Mouse (Mus musculus) cerebellum, postnatal 25 days (tissue): Measurements from ENCODE around the gene Gmppb.

ENCODE experiments used
- DNase-seq, 2 experiments: peaks; one replicate each; pipeline ENCODE4 v3.0.0; 2021; ENCODE audit warnings: mixed read lengths in 2 of 2

Gmppb gene

GRCm38 (mm10) chr9:108051184-108051930 is 2.3 kb downstream of the Gmppb start:
- peak; percentile 19 to 34 for DNase-seq

- DNase-seq, result peak in 1 of 2 experiments; percentile 27
Measured at GRCm38 (mm10) chr9:108051931-108052220, 2.8 kb downstream of the Gmppb start.

GRCm38 (mm10) chr9:108052411-108052810 is 3.4 kb downstream of the Gmppb start:
- DNase-seq, result no peak

- DNase-seq, result peak; percentile 94 to 96
Measured at GRCm38 (mm10) chr9:108052885-108053664, 4.0 kb downstream of the Gmppb start, which contains the start of gene Amigo3. Gene Amigo3 (plus strand): TSS chr9:108053159.

GRCm38 (mm10) chr9:108053665-108054225 is 4.7 kb downstream of the Gmppb start:
- peak; percentile 30 to 53 for DNase-seq

- peak in 1 of 2 experiments; percentile 27 for DNase-seq
Measured at GRCm38 (mm10) chr9:108054331-108055040, 5.4 kb downstream of the Gmppb start.

GRCm38 (mm10) chr9:108055061-108055460 is 6.0 kb downstream of the Gmppb start:
- DNase-seq, result no peak

GRCm38 (mm10) chr9:108055661-108056237 is 6.7 kb downstream of the Gmppb start:
- peak in 1 of 2 experiments; percentile 11 for DNase-seq

- peak; percentile 13 to 20 for DNase-seq
Measured at GRCm38 (mm10) chr9:108056361-108057261, 7.6 kb downstream of the Gmppb start.

GRCm38 (mm10) chr9:108057262-108057562 is 8.2 kb downstream of the Gmppb start:
- DNase-seq, result peak in 1 of 2 experiments; percentile 33

- DNase-seq, result peak in 1 of 2 experiments; percentile 28
Measured at GRCm38 (mm10) chr9:108058291-108058690, 9.2 kb downstream of the Gmppb start.

- peak in 1 of 2 experiments; percentile 11 for DNase-seq
Measured at GRCm38 (mm10) chr9:108062142-108062541, 13.1 kb downstream of the Gmppb start.

- DNase-seq, result no peak
Measured at GRCm38 (mm10) chr9:108063361-108063760, 14.3 kb downstream of the Gmppb start.

GRCm38 (mm10) chr9:108065491-108066011 is 16.5 kb downstream of the Gmppb start:
- peak; percentile 87 to 88 for DNase-seq

GRCm38 (mm10) chr9:108067199-108067598 is 18.2 kb downstream of the Gmppb start:
- peak in 1 of 2 experiments; percentile 61 for DNase-seq

- peak; percentile 91 to 94 for DNase-seq
Measured at GRCm38 (mm10) chr9:108067900-108068299, 18.9 kb downstream of the Gmppb start.

GRCm38 (mm10) chr9:108069007-108069406 is 20.0 kb downstream of the Gmppb start:
- DNase-seq, result peak in 1 of 2 experiments; percentile 39

- DNase-seq, result peak in 1 of 2 experiments; percentile 20
Measured at GRCm38 (mm10) chr9:108069529-108069928, 20.5 kb downstream of the Gmppb start.

- no peak for DNase-seq
Measured at GRCm38 (mm10) chr9:108071801-108072200, 22.8 kb downstream of the Gmppb start.

GRCm38 (mm10) chr9:108072481-108072924 is 23.5 kb downstream of the Gmppb start:
- DNase-seq, result peak; percentile 75 to 77
